Mouse (Mus musculus) left cerebral cortex, postnatal 10 days (tissue): Measurements from ENCODE around the gene Synpo2l. TPM values are rescaled to one million over a fixed set of nuclear protein-coding genes. Genes with fewer than 3 reads are reported as not detected.
A peak's percentile ranks its signal among the peaks of the same experiment; 100 is the strongest.
"Not testable (repeated sequence)": the region's sequence is repeated elsewhere in the genome, so short reads cannot be mapped to it uniquely, and the experiment has no call there.

Experiments used
- DNase-seq, 2 experiments: peaks; one replicate each; pipeline ENCODE4 v3.0.0; 2021 to 2022; ENCODE audit warnings: low spot score in 2 of 2, mixed read lengths in 1 of 2; ENCODE audit errors: extremely low spot score in 1 of 2
- intact Hi-C: fragments of 180-260 bp; cut with DNase I; formaldehyde crosslinking; loops from one replicate; pipeline ENCODE4 v1.15.1; 2025
- total RNA-seq, 2 experiments: library from RNA; stranded (reverse); gene quantifications; 2 replicates each; pipeline ENCODE4 v1.2.3; 2021

The Synpo2l gene
- total RNA-seq, 2 experiments from 2014 or later = 0.36 to 0.73 TPM

DNA sequence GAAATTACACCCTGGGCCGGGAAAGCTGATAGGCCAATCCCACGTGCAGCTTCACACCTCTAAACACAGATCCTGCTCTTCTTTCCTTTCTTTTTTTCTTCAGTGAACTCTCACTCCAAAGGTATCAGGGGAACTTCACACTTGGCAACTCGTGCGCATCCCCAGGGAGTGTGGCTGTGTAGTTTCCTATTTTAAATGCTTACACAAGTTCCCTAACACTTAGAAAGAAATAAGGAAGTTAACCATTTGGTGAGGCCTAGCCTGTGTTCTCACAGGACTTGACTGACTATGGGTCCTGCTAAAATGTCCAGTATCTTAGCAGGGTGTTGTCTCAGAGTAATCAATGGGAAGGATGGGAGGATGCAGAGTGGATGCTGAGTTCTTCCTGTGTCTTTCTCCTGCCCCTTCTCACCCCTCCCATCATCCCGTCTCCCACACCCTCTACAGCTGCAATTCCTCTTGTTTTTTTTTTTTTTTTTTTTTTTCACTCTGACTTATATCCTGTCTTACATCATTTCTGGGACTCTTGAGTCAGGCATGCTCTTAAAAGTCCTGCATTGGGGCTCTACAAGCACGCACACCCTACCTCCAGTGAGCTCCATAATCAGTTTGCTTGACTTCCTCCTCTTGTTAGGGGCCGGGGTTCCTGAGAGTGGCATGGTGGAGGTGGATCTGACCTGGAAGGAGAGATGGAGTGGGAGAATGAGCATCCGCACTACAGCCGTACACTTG, 13.3 kb downstream of the Synpo2l start:
- no peak for DNase-seq
- intact Hi-C loops = no loop called here

GRCm38 (mm10) chr14:20651722-20652256, 16.4 kb downstream of the Synpo2l start:
- no peak for DNase-seq
- intact Hi-C loops = no loop called here

DNA sequence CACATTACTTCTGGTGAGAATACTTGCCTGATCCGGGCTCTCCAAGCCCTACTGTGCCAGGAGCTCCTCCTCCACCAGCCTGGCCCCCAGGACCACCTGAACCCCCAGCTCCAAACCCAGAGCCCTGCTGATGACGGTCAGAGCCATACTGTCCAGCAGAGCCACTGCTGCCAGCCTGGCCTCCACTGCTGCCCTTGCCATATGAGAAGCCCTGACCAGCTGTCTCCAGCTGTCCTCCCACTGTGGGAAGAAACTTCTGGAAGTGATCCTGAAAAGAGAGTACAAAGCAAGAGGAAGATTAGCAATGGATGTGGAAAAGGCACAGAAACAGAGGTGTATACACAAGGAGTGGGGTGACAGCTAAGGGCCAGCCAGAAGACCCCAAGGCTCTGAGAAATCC, 17.2 kb downstream of the Synpo2l start:
- intact Hi-C loops = no loop called here
- no peak for DNase-seq

GRCm38 (mm10) chr14:20646381-20646780, 21.8 kb downstream of the Synpo2l start:
- no peak for DNase-seq
- intact Hi-C loops = no loop called here

GRCm38 (mm10) chr14:20645547-20645946, 22.6 kb downstream of the Synpo2l start:
- no peak for DNase-seq
- intact Hi-C loops = no loop called here

- DNase-seq = no peak
- intact Hi-C loops = no loop called here
These were observed 26.7 kb downstream of the Synpo2l start for GRCm38 (mm10) chr14:20641438-20641875.

- intact Hi-C loops = no loop called here
- peak; percentile 99 for DNase-seq
These were observed 27.3 kb downstream of the Synpo2l start, which contains the start of gene Usp54 for GRCm38 (mm10) chr14:20640644-20641437. Usp54 (minus strand) TSS chr14:20641063.

DNA sequence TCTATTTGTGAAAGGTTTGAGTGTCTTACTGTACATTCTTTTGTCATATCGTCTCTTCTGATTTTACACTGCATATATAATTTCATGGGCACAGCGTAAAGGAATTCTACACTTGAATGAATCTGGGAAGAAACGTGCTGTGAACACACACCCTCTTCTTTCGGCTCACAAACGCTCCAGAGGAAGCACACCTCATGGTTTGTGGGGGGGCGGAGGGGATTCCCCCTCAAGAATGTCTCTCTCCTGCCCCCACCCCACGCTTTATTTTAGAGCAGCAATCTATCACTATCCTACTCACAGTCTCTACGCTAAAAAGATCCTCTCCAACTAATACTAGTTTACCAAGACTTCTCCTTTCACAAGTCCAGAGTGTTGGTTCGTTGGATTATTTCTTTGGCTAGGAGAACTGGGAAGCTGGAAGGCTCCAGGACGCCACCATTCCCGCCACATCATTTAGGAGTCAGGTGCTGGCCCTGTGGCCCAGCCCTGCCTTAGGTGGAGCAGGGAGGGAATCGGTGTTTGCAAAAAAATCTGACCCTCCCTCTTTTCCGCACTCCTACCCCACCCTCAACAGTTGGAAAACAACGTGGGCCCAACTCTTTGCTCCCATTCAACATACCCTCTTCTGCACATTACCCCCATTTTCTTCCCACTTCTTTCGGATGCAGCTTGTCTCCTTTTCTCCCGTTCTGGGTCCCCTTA, 28.1 kb downstream of the Synpo2l start:
- DNase-seq = peak in 1 of 2 experiments; percentile 43
- intact Hi-C loops = no loop called here

DNA sequence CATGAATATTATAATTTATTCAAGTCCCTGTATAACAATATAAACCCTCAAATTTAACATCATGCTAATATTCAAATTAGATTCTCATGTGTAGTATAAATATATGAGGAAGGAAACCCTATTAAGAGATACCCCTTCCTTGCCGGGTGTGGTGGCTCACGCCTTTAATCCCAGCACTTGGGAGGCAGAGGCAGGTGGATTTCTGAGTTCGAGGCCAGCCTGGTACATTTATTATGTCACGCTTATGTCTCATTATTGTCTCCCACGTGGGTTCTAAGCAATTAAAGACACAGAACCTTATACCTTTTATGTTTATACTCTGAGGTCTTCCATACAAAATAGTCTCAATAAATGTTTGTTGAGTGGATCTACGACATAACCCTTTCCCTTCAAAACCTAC, 29.5 kb downstream of the Synpo2l start:
- intact Hi-C loops = no loop called here
- DNase-seq = no peak

DNA sequence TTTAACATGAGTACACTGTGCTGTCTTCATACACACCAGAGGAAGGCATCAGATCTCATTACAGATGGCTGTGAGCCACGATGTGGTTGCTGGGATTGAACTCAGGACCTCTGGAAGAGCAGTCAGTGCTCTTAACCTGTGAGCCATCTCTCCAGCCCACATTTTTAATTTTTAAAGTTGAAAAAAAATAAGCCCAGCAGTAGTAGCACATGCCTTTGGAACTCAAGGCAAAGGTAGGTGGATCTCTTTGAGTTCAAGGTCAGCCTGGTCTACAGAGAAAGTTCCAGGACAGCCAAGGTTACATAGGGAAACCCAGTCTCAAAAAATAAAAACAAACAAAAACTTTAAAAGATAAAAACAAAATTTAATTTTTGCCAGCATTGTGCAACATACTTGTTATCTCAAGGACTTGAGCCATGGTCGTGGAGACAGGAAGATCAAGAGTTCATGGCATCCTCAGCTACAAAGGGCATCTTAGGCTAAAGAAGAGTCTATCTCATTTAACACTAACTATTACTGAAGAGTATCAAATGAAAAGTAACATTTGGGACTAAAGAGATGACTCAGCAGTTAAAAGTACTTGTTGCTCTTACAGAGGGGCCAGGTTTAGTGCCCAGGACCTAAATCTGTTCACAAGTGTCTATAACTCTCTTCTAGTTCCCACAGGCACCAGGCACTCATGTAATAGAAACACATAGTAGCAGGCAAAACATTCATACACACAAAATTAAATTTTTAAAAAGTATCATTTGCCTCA, 30.2 kb downstream of the Synpo2l start:
- intact Hi-C loops = no loop called here
- DNase-seq = no peak

DNA sequence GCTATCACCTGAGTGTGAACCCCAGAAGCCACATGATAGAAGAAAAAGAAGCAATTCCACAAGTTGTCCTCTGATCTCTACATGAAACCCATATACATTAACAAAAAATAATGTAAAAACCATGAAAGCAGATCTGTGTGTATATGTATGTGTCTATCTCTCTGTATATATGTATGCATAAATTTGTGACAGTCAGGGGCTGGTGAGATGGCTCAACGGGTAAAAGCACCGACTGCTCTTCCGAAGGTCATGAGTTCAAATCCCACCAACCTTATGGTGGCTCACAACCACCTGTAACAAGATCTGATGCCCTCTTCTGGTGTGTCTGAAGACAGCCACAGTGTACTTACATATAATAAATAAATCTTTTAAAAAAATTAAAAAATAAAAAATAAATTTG, 31.2 kb downstream of the Synpo2l start:
- intact Hi-C loops, DNase-seq: not testable (repeated sequence)

- intact Hi-C loops = no loop called here
- no peak for DNase-seq
These were observed 32.6 kb downstream of the Synpo2l start for GRCm38 (mm10) chr14:20635546-20635945.

- no peak for DNase-seq
- intact Hi-C loops = no loop called here
These were observed 36.9 kb downstream of the Synpo2l start for GRCm38 (mm10) chr14:20631253-20631652.

DNA sequence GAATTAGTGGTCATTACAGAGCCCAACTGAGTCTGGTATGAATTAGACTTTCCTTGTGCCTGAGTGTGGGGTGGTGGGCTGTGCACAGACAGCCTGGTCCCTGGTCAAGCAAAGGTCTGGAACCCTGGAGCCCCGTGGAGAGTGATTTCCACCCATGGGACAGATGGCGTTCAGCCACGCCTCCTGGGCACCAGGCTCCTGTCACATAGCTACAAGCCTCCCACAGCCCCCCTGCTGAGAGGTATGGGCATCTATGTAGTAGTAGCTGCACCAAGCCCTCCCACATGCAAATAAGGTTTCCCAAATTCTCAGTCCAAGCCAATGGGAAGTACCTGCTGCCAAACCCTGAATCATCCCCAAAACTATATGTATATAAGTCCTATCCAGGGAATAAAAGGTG, 41.2 kb downstream of the Synpo2l start:
- DNase-seq = no peak
- intact Hi-C loops = loop anchor here (5.0 kb wide), 1 partner anchor 40 kb away; no protein-coding TSS in a partner anchor

DNA sequence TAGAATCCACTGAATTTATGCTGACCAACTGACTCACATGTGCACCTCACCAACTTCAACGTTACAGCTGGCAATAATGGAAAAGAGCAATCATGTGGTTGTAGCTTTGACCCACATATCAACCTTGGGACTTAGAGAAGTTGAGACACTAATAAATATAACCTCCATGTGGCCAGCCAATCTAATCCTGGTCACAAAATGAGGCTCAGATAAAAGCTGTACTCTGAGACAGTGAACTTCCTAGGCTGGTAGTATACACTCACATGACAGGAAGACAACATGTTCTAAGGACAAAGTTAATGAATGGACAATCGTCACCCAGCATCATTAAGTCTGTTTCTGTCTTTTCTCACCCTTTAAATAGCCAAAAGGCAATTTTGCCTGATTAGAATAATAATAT, 41.7 kb downstream of the Synpo2l start:
- intact Hi-C loops = loop anchor here (5.0 kb wide), 1 partner anchor 39 kb away; no protein-coding TSS in a partner anchor
- DNase-seq = no peak

GRCm38 (mm10) chr14:20622907-20623306, 45.2 kb downstream of the Synpo2l start:
- intact Hi-C loops = no loop called here
- no peak for DNase-seq

DNA sequence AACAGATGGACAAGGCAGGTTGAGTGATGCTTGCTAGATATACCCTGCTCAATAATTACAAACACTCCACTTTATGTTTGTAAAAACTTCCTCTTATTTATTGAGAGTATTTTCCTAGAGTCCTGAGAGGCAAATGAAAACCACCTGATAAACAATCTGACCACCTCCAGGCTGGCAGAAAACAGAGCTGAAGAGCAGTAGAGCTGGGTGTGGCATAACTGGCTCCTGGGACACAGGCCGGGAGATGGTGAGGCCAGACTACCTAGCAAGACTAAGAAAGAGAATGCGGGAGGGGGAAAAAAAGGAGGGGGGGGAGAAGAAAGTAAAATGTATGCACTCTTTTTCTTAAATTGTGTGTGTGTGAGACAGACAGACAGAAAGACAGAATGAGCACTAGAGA, 45.7 kb downstream of the Synpo2l start:
- no peak for DNase-seq
- intact Hi-C loops = no loop called here

GRCm38 (mm10) chr14:20621903-20622302, 46.3 kb downstream of the Synpo2l start:
- intact Hi-C loops = no loop called here
- DNase-seq = no peak
